Mouse (Mus musculus): ENCODE results near the gene Pnma5. TPM values are rescaled to one million over a fixed set of nuclear protein-coding genes. Genes with fewer than 3 reads are reported as not detected.
"Not testable (repeated sequence)": the region's sequence is repeated elsewhere in the genome, so short reads cannot be mapped to it uniquely, and the experiment has no call there.

The Pnma5 gene
- not detected in 2 replicates for polyA plus RNA-seq (2012)

DNA sequence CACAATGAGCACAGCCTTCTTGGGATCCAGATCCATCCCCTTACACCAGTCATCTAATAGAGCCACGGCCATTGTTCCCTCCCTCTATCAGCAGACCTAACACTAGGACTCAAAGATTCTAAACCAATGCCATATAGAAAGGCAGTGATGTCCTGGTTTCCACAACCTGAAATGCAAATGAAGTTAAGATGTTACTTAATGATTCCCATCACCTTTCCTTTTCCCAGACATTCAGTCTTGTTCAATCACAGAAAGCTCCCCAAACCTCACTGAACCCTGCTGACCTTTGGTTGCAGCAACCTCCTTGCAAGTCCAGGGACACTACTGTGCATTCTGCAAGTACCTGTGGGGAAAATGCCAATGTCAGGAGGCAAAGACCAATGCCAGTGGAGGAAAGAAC, at the start of gene Pnma5:
TSS of gene Pnma5 (minus strand) at position 101 of the 400 bp plus-strand sequence.
- TF ChIP-seq GATA1 (IDR thresholded peaks at IDR 0.05; ENCODE audit: low read length) (no peak), TAL1 (IDR thresholded peaks at IDR 0.05; ENCODE audit: low read length) (no peak)
- Histone ChIP-seq H3K27me3 (ENCODE audit: control insufficient read depth) (peaks cover 2% of the 10 kb centered on the region; the same call in 1 of the 2 replicates), H3K4me1 (ENCODE audit: control insufficient read depth) (no peaks in the 10 kb centered on the region), H3K4me3 (replicated peaks) (no peak within 1 kb of the TSS), H3K36me3 (ENCODE audit: control insufficient read depth) (no peaks in the 10 kb centered on the region), H3K9me3 (ENCODE audit: control insufficient read depth, low read length) (peaks cover 3% of the 10 kb centered on the region; the same call in 1 of the 2 replicates)

DNA sequence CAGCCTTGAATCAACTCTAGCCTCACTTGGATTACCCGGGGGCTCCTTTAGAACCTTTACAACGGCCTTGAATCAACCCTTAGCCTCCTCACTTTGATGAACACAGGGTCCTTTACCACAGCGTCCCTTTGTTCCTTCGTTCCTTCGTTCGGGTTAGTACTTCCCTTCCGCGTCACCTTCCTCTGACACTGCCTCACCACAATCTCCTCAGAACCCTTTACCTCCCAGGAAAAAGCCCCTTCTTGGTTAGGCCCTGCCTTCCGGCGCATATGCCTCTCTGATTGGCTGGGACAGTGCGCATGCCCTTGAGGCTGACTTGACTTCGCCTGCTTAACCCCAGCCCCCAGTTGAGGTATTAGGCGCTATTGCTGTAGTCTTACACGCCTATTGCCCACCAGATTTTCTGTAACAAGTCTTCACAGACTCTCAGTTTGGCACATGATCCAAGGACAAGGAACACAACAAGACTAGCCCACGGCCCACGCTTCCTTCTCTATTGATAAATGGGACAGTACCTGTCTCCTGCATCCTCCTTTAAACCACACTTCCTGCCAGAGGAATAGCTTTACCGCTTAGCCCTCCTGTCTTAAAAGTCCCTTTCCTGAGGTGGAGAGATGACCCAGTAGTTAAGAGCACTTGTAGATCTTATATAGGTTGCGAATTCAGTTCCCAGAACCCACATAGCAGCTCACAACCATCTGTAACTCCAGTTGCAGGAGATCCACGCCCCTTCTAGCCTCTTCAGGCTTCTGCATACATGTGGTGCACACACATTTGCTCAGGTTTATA, 45.6 kb upstream of the Pnma5 start, which contains the start of gene Xlr4a:
TSS of gene Xlr4a (minus strand) at position 212 of the 789 bp plus-strand sequence.
- H3K4me3 ChIP-seq (replicated peaks); H3K4me1 ChIP-seq (ENCODE audit: control insufficient read depth); H3K9me3 ChIP-seq (ENCODE audit: control insufficient read depth, low read length); H3K27me3 ChIP-seq (ENCODE audit: control insufficient read depth); H3K36me3 ChIP-seq (ENCODE audit: control insufficient read depth): not testable (repeated sequence)

GRCm38 (mm10) chrX:73066765-73067312, 29.9 kb upstream of the Pnma5 start:
- not testable (repeated sequence) for H3K27me3 ChIP-seq (ENCODE audit: control insufficient read depth); H3K9me3 ChIP-seq (ENCODE audit: control insufficient read depth, low read length); H3K4me3 ChIP-seq (replicated peaks); H3K36me3 ChIP-seq (ENCODE audit: control insufficient read depth); H3K4me1 ChIP-seq (ENCODE audit: control insufficient read depth)

DNA sequence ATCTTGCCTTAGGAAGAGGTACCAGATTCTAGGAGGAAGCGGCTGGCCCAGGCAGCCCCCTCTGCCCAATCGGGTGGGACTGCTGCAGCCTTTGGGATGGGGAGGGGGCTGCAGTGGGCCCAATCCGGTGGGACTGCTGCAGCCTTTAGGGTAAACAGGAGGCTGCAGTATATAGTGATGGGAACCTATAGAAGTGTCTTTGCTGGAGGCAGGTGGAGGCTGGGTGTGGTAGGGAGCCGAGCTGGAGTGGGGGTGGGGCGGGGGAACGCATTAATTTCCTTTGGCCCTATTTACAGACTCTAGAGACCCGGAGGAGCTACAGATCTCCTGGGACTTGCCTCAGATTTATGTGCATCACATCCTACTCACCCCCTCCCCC, 27.5 kb upstream of the Pnma5 start, which contains the start of gene Pnma3:
TSS of gene Pnma3 (plus strand) at position 373 of the 379 bp plus-strand sequence.
- H3K36me3 ChIP-seq (ENCODE audit: control insufficient read depth) = no peaks in the 10 kb centered on the region
- no peaks in the 10 kb centered on the region for H3K4me1 ChIP-seq (ENCODE audit: control insufficient read depth)
- no peaks in the 10 kb centered on the region for H3K9me3 ChIP-seq (ENCODE audit: control insufficient read depth, low read length)
- H3K4me3 ChIP-seq (replicated peaks) = no peak within 1 kb of the TSS
- H3K27me3 ChIP-seq (ENCODE audit: control insufficient read depth) = peaks cover 8% of the 10 kb centered on the region
- no peak for TF ChIP-seq TAL1 (IDR thresholded peaks at IDR 0.05; ENCODE audit: low read length)

DNA sequence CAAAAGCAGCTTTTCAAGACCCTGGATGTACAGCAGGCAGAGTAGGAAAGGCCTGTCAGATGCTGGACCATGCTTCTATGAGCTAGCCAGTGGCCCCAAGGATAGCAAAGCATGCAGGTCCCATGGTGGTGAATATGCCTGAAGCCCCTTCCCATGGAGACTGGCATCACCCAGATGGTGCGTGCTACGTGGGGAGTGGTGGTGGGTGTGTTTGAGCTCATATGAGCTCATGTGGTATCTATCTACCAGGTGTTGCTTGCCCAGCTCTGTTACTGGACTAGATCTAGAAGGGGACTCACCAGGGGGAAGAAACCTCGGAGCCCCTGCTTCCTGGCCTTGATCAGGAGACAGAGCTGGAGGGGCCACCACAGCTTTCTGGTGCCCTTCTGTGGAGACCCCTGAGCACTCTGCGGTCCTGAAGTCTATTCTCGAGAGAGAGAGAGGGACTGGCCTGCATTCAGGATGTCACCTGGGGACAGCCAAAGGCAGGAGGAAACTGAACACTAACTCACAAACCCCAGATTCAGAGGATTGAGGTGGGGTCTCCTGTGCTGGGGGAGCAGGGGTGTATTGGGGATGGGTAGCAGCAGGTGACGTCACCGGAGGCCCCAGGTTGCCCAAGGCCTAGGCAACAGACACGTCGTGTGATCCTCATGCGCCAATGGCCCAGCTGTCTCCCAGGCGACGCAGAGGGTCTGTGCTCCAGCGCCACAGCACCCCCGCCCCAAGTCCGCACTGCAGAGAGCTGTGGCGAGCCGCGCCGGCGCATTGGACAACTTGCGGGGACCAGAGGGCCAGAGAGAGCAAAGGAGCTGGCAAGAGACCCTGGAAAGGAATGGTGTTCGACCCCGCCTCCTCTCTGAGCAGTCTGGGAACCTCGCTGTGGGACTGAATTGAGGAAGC, 26.9 kb upstream of the Pnma5 start:
- Histone ChIP-seq H3K4me1 (ENCODE audit: control insufficient read depth) (no peaks in the 10 kb centered on the region), H3K9me3 (ENCODE audit: control insufficient read depth, low read length) (no peaks in the 10 kb centered on the region), H3K27me3 (ENCODE audit: control insufficient read depth) (peaks cover 8% of the 10 kb centered on the region), H3K36me3 (ENCODE audit: control insufficient read depth) (no peaks in the 10 kb centered on the region), H3K4me3 (replicated peaks) (no peak overlapping the region)
- TF ChIP-seq TAL1 (IDR thresholded peaks at IDR 0.05; ENCODE audit: low read length) (no peak), GATA1 (IDR thresholded peaks at IDR 0.05; ENCODE audit: low read length) (no peak)

DNA sequence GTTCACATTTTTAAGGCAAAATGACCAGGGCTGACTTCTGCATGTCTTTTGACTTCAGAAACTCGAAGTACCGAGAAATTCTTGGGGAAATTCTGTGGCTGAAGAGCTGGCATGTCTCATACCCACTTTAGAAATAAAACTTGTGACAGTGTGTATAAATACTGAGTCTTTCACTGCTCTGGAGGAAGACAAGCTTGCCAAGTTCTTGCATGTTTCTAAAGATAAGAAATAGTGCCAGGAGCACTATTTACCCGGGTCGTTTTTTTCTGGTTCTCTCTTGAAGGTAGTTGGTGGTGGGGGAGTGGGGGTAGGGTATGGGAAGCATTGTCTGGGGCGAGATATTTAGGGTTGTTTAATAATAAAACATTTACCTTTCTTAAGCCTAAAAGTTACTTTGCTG, 25.4 kb upstream of the Pnma5 start:
- peaks cover 8% of the 10 kb centered on the region for H3K27me3 ChIP-seq (ENCODE audit: control insufficient read depth)
- H3K4me1 ChIP-seq (ENCODE audit: control insufficient read depth) = no peaks in the 10 kb centered on the region
- TF ChIP-seq TAL1 (IDR thresholded peaks at IDR 0.05; ENCODE audit: low read length) = no peak
- TF ChIP-seq GATA1 (IDR thresholded peaks at IDR 0.05; ENCODE audit: low read length) = no peak
- H3K9me3 ChIP-seq (ENCODE audit: control insufficient read depth, low read length) = no peaks in the 10 kb centered on the region
- no peaks in the 10 kb centered on the region for H3K36me3 ChIP-seq (ENCODE audit: control insufficient read depth)
- no peak overlapping the region for H3K4me3 ChIP-seq (replicated peaks)

DNA sequence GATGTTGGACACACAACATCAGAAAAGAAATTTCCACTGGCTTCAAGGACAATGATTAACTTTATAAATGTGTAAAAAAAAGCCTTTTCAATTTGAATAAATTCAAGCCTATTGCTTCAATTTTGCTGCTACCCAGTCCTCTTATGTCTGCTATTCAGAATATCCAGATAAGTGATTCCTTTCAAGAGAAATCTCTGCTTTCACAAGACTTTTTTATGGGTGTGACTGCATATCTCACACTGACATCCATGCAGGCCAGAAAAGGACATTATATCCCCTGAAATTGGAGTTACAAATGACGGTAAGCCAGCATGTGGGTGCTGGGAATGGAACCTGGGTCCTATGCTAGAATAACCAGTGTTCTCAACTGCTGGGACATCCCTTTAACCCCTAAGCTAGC, 24.6 kb upstream of the Pnma5 start:
- H3K4me3 ChIP-seq (replicated peaks) = no peak overlapping the region
- TF ChIP-seq TAL1 (IDR thresholded peaks at IDR 0.05; ENCODE audit: low read length) (no peak), GATA1 (IDR thresholded peaks at IDR 0.05; ENCODE audit: low read length) (no peak)
- H3K4me1 ChIP-seq (ENCODE audit: control insufficient read depth) = no peaks in the 10 kb centered on the region
- H3K9me3 ChIP-seq (ENCODE audit: control insufficient read depth, low read length) = no peaks in the 10 kb centered on the region
- H3K36me3 ChIP-seq (ENCODE audit: control insufficient read depth) = no peaks in the 10 kb centered on the region
- H3K27me3 ChIP-seq (ENCODE audit: control insufficient read depth) = peaks cover 8% of the 10 kb centered on the region

DNA sequence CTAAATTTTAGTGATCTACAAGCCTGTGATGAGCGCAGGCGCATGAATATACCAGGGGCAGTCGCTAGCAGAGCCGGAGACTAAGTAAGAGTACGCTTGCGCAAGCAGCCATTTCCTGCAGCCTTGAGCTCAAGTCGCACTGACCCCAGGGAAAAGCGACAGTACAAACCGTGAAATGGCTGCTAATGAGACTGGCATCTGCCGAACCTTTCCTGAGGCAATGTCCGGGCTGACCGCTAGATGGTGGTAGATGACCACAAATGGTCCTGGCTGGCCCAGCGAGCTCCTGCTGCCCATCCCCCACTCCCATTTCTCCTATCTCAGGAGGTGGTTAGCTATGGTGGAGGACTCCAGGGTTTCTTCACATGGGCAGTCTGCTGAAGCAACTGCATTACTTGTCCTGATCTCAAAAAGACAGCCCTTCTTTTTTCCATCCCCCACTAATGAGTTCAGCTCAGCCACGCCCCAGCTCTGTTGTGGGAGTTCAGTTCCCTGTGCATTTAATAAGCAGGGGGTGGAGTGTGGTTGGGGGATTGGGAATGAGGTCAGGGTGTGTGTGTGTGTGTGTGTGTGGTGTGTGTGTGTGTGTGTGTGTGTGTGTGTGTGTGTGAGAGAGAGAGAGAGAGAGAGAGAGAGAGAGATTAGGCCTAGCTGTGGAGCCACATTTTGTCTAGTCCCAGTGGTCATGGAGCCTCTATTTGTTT, 17.1 kb upstream of the Pnma5 start:
- no peak overlapping the region for H3K4me3 ChIP-seq (replicated peaks)
- TF ChIP-seq TAL1 (IDR thresholded peaks at IDR 0.05; ENCODE audit: low read length) = no peak
- TF ChIP-seq GATA1 (IDR thresholded peaks at IDR 0.05; ENCODE audit: low read length) = no peak
- no peaks in the 10 kb centered on the region for H3K9me3 ChIP-seq (ENCODE audit: control insufficient read depth, low read length)
- no peaks in the 10 kb centered on the region for H3K36me3 ChIP-seq (ENCODE audit: control insufficient read depth)
- H3K4me1 ChIP-seq (ENCODE audit: control insufficient read depth) = peaks cover 1% of the 10 kb centered on the region
- no peaks in the 10 kb centered on the region for H3K27me3 ChIP-seq (ENCODE audit: control insufficient read depth)
